Mouse (Mus musculus) spleen, adult 2 months (tissue): ENCODE measurements around the gene Pknox2.

Source experiments
- CTCF ChIP-seq: fragments of 200-500 bp; IDR thresholded peaks from 2 replicates; pipeline ENCODE4 v1.5.1; 2011; ENCODE audit warnings: mild to moderate bottlenecking, inconsistent platforms; ENCODE audit not compliant: insufficient read depth, insufficient read length, insufficient replicate concordance; ENCODE audit errors: extremely low read depth
- POLR2A ChIP-seq: fragments of 200-500 bp; IDR thresholded peaks from 2 replicates; pipeline ENCODE4 v1.6.1; 2011; ENCODE audit warnings: low read depth, low read length, inconsistent platforms

- TF ChIP-seq CTCF (no peak), POLR2A (no peak)
Measured at GRCm38 (mm10) chr9:37183176-37183575, 36.0 kb upstream of the Pknox2 start.
